Mouse (Mus musculus) hindbrain, embryonic 13.5 days (tissue): ENCODE results near the gene Cd3eap. TPM values are rescaled to one million over a fixed set of nuclear protein-coding genes. Genes with fewer than 3 reads are reported as not detected.

Experiments used
- ATAC-seq: fragments of 200-750 bp; cut with Nextera tagmentation; 2 replicates; pipeline ENCODE4 v1.8.0; 2017; ENCODE audit warnings: moderate TSS enrichment; ENCODE audit not compliant: low FRiP score
- H3K27ac ChIP-seq: fragments of 300-500 bp; sonication (generic); 2 replicates; pipeline ENCODE4 v1.5.1; 2015; ENCODE audit warnings: inconsistent platforms, mild to moderate bottlenecking, moderate library complexity
- H3K27me3 ChIP-seq: fragments of 300-500 bp; sonication (generic); 2 replicates; pipeline ENCODE4 v1.6.1; 2015; ENCODE audit warnings: mild to moderate bottlenecking, inconsistent platforms
- H3K36me3 ChIP-seq: fragments of 300-500 bp; sonication (generic); 2 replicates; pipeline ENCODE4 v1.6.1; 2015; ENCODE audit warnings: mild to moderate bottlenecking, inconsistent platforms
- H3K4me1 ChIP-seq: fragments of 300-500 bp; sonication (generic); replicated peaks from 2 replicates; pipeline ENCODE4 v1.6.1; 2015; ENCODE audit warnings: inconsistent platforms
- H3K4me2 ChIP-seq: fragments of 300-500 bp; sonication (generic); 2 replicates; pipeline ENCODE4 v1.6.1; 2015; ENCODE audit warnings: inconsistent platforms, mild to moderate bottlenecking, moderate library complexity
- H3K4me3 ChIP-seq: fragments of 300-500 bp; sonication (generic); 2 replicates; pipeline ENCODE4 v1.5.1; 2015; ENCODE audit warnings: mild to moderate bottlenecking, inconsistent platforms
- H3K9ac ChIP-seq: fragments of 300-500 bp; sonication (generic); 2 replicates; pipeline ENCODE4 v1.6.1; 2015; ENCODE audit warnings: mild to moderate bottlenecking, inconsistent platforms
- H3K9me3 ChIP-seq: fragments of 300-500 bp; sonication (generic); 2 replicates; pipeline ENCODE4 v1.6.1; 2016; ENCODE audit warnings: inconsistent platforms
- WGBS: fragments of 180-500 bp; shearing (Covaris S2); methylation state at CpG from one replicate; pipeline ENCODE4 v1.1.7; 2015; 5-methylcytosine and 5-hydroxymethylcytosine counted together
- polyA plus RNA-seq: library from polyadenylated mRNA; unstranded; fragments of >200 nt; fragmentation: Nextera tagmentation; extraction: Ambion mirVana; gene quantifications from 2 replicates; pipeline ENCODE4 v1.2.1, GENCODE M21; 2015

Cd3eap gene
- polyA plus RNA-seq, 1 experiment from 2014 or later, result 20.9 TPM

- Histone ChIP-seq H3K9ac (peak overlapping the region; percentile 77), H3K4me3 (peak overlapping the region; percentile 56), H3K4me1 (peaks cover 42% of the 10 kb centered on the region), H3K36me3 (peaks cover 24% of the 10 kb centered on the region), H3K9me3 (no peaks in the 10 kb centered on the region), H3K4me2 (peak overlapping the region; percentile 97), H3K27ac (peak overlapping the region; percentile 44), H3K27me3 (peaks cover 20% of the 10 kb centered on the region)
- under 1% methylated on average over 40 of the region's 45 CpGs for WGBS
- peak; percentile 67 for ATAC-seq
Measured at GRCm38 (mm10) chr7:19359892-19360641, 784 bp upstream of the Cd3eap start.

GRCm38 (mm10) chr7:19358634-19359033 is 649 bp downstream of the Cd3eap start:
- ATAC-seq, result no peak
- H3K9me3 ChIP-seq, result no peaks in the 10 kb centered on the region
- peaks cover 40% of the 10 kb centered on the region for H3K4me1 ChIP-seq
- peaks cover 20% of the 10 kb centered on the region for H3K27me3 ChIP-seq
- WGBS, result 22% methylated on average over 13 of the region's 13 CpGs
- H3K4me2 ChIP-seq, result peak overlapping the region; percentile 97
- H3K27ac ChIP-seq, result no peak overlapping the region
- peak overlapping the region; percentile 56 for H3K4me3 ChIP-seq
- peak overlapping the region; percentile 77 for H3K9ac ChIP-seq
- H3K36me3 ChIP-seq, result peaks cover 36% of the 10 kb centered on the region

- no peak for ATAC-seq
- peaks cover 39% of the 10 kb centered on the region for H3K4me1 ChIP-seq
- H3K36me3 ChIP-seq, result peaks cover 45% of the 10 kb centered on the region
- H3K4me3 ChIP-seq, result peak overlapping the region; percentile 56; the same call in 1 of the 2 replicates
- no peaks in the 10 kb centered on the region for H3K9me3 ChIP-seq
- peak overlapping the region; percentile 77 for H3K9ac ChIP-seq
- peak overlapping the region; percentile 97 for H3K4me2 ChIP-seq
- 91% methylated on average over 25 of the region's 25 CpGs for WGBS
- no peak overlapping the region for H3K27ac ChIP-seq
- H3K27me3 ChIP-seq, result peaks cover 13% of the 10 kb centered on the region
Measured at GRCm38 (mm10) chr7:19357381-19358375, 1.6 kb downstream of the Cd3eap start.

- Histone ChIP-seq H3K27ac (no peak overlapping the region), H3K9ac (no peak overlapping the region), H3K4me3 (no peak overlapping the region), H3K27me3 (no peaks in the 10 kb centered on the region), H3K4me1 (peaks cover 26% of the 10 kb centered on the region), H3K9me3 (no peaks in the 10 kb centered on the region), H3K4me2 (no peak overlapping the region), H3K36me3 (peaks cover 59% of the 10 kb centered on the region)
- no peak for ATAC-seq
- 66% methylated on average over 10 of the region's 10 CpGs for WGBS
Measured at GRCm38 (mm10) chr7:19356311-19356710, 3.0 kb downstream of the Cd3eap start.

GRCm38 (mm10) chr7:19354991-19355390 is 4.3 kb downstream of the Cd3eap start:
- Histone ChIP-seq H3K27ac (no peak overlapping the region), H3K9me3 (no peaks in the 10 kb centered on the region), H3K27me3 (no peaks in the 10 kb centered on the region), H3K4me3 (no peak overlapping the region), H3K4me1 (peaks cover 16% of the 10 kb centered on the region), H3K9ac (0 out of 2 replicates have a peak overlapping the region, but pooled peaks have one; percentile 35), H3K36me3 (peaks cover 69% of the 10 kb centered on the region), H3K4me2 (no peak overlapping the region)
- WGBS, result 96% methylated on average over 5 of the region's 5 CpGs
- ATAC-seq, result no peak

- Histone ChIP-seq H3K4me2 (no peak overlapping the region), H3K36me3 (peaks cover 71% of the 10 kb centered on the region), H3K4me3 (no peak overlapping the region), H3K27me3 (no peaks in the 10 kb centered on the region), H3K4me1 (peaks cover 15% of the 10 kb centered on the region), H3K9ac (no peak overlapping the region), H3K9me3 (no peaks in the 10 kb centered on the region), H3K27ac (no peak overlapping the region)
- no peak for ATAC-seq
- WGBS, result 96% methylated on average over 8 of the region's 8 CpGs
Measured at GRCm38 (mm10) chr7:19350221-19350620, 9.1 kb downstream of the Cd3eap start.

- H3K9me3 ChIP-seq, result no peaks in the 10 kb centered on the region
- H3K27me3 ChIP-seq, result no peaks in the 10 kb centered on the region
- H3K9ac ChIP-seq, result no peak overlapping the region
- no peak overlapping the region for H3K4me2 ChIP-seq
- H3K4me3 ChIP-seq, result no peak overlapping the region
- H3K36me3 ChIP-seq, result peaks cover 63% of the 10 kb centered on the region
- no peak for ATAC-seq
- peaks cover 19% of the 10 kb centered on the region for H3K4me1 ChIP-seq
- no peak overlapping the region for H3K27ac ChIP-seq
- WGBS, result 90% methylated on average over 13 of the region's 13 CpGs
Measured at GRCm38 (mm10) chr7:19349188-19349915, 9.9 kb downstream of the Cd3eap start.

GRCm38 (mm10) chr7:19344938-19345471 is 14.3 kb downstream of the Cd3eap start:
- Histone ChIP-seq H3K36me3 (peaks cover 24% of the 10 kb centered on the region), H3K4me1 (peaks cover 42% of the 10 kb centered on the region), H3K27ac (peak overlapping the region; percentile 91), H3K27me3 (peaks cover 19% of the 10 kb centered on the region), H3K9me3 (no peaks in the 10 kb centered on the region), H3K4me3 (peak overlapping the region; percentile 67), H3K9ac (peak overlapping the region; percentile 75), H3K4me2 (peak overlapping the region; percentile 81)
- WGBS, result 0% methylated on average over 31 of the region's 31 CpGs
- peak; percentile 95 for ATAC-seq

- Histone ChIP-seq H3K27me3 (peaks cover 21% of the 10 kb centered on the region), H3K27ac (peak within 1 kb of the TSS; percentile 91), H3K36me3 (peaks cover 18% of the 10 kb centered on the region), H3K4me2 (peak within 1 kb of the TSS; percentile 81), H3K9ac (peak within 1 kb of the TSS; percentile 75), H3K4me3 (peak within 1 kb of the TSS; percentile 67), H3K9me3 (no peaks in the 10 kb centered on the region), H3K4me1 (peaks cover 42% of the 10 kb centered on the region)
- peak; percentile 21 for ATAC-seq
- 27% methylated on average over 12 of the region's 12 CpGs for WGBS
Measured at GRCm38 (mm10) chr7:19344237-19344847, 14.9 kb downstream of the Cd3eap start, which contains the start of gene Ercc1. Ercc1 (plus strand) TSS chr7:19344778.

- Histone ChIP-seq H3K4me1 (peaks cover 42% of the 10 kb centered on the region), H3K9me3 (no peaks in the 10 kb centered on the region), H3K4me3 (no peak overlapping the region), H3K36me3 (peaks cover 7% of the 10 kb centered on the region), H3K4me2 (peak overlapping the region; percentile 86; the same call in 1 of the 2 replicates), H3K9ac (no peak overlapping the region), H3K27ac (no peak overlapping the region), H3K27me3 (peaks cover 22% of the 10 kb centered on the region)
- ATAC-seq, result no peak
- 1% methylated on average over 11 of the region's 11 CpGs for WGBS
Measured at GRCm38 (mm10) chr7:19343210-19343808, 16.0 kb downstream of the Cd3eap start.
